Mouse (Mus musculus): ENCODE measurements at regions not wholly inside any gene's neighbourhood (a gene's known extent, or its start where the extent isn't known, plus 50 kb on each side); places are given as distances from the start of the nearest gene placed in this dataset.

DNA sequence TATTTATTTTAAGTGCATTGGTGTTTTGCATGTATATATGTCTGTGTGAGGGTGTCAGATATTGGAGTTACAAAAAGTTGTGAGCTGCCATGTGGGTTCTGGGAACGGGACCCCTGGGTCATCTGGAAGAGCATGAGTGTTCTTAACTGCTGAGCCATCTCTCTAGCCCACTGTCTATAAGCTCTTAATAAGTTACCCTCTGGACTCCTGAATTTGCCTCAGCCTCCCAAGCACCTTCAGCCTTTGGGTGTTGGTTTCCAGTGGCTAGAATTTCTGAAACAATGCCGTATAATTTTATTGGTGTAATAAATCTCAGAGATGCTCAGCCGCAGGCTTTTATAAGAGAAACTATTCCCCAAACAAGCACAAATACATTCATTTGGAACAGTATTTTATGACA is 75.0 kb downstream of the Nat3 start:
- no peaks in the 10 kb centered on the region for H3K4me1 ChIP-seq (ENCODE audit: control insufficient read depth, insufficient read depth, low read length)
- TF ChIP-seq CTCF (IDR thresholded peaks at IDR 0.05; ENCODE audit: extremely low read depth, insufficient read depth, low read length) (no peak), POLR2A (IDR thresholded peaks at IDR 0.05; ENCODE audit: extremely low read depth, insufficient read depth, low read length) (no peak)
- no peak overlapping the region for H3K27ac ChIP-seq (ENCODE audit: insufficient read depth, low read length)
- H3K4me3 ChIP-seq (ENCODE audit: insufficient read depth, low read length) = no peak overlapping the region

DNA sequence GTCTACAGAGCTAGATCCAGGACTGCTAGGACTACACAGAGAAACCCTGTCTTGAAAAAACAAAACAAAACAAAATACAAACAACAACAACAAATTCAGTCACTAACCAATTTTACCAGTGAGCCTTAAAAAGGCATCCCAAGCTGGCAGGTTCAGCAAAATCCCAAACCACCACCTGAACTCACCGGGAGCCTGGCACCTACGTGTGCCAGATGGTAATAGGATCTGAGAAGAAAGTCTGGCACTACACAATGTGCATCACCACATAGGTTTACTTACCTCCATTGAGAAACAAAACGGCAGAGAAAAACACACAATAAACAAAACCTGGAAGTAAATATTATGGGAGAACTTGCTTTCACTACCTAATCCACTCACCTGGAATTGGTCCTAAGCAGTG is 98.6 kb downstream of the Nat3 start:
- no peak overlapping the region for H3K27ac ChIP-seq (ENCODE audit: insufficient read depth, low read length)
- H3K4me3 ChIP-seq (ENCODE audit: insufficient read depth, low read length) = no peak overlapping the region
- TF ChIP-seq CTCF (IDR thresholded peaks at IDR 0.05; ENCODE audit: extremely low read depth, insufficient read depth, low read length) (no peak), POLR2A (IDR thresholded peaks at IDR 0.05; ENCODE audit: extremely low read depth, insufficient read depth, low read length) (no peak)
- no peaks in the 10 kb centered on the region for H3K4me1 ChIP-seq (ENCODE audit: control insufficient read depth, insufficient read depth, low read length)

DNA sequence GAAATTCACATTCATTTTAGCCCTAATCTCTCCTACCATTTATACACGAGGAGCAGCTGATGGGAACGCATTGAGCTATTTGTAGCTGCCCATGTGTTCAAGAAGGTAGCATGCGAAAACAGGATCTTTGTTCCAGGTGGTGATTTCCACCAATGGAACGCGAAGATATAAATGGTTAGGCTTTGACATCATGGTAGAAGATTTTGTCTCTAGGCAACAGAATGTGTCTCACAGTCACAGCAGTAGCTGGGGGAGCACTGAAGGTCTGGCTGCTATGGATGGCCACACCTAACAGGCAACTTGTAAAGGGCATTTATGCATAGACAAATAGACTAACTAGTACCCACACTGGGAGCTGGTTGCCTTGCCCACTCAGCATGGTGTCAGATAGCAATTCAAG is 108.0 kb downstream of the Nat3 start:
- H3K4me3 ChIP-seq (ENCODE audit: insufficient read depth, low read length) = no peak overlapping the region
- H3K4me1 ChIP-seq (ENCODE audit: control insufficient read depth, insufficient read depth, low read length) = peaks cover 7% of the 10 kb centered on the region; the same call in 1 of the 2 replicates
- H3K27ac ChIP-seq (ENCODE audit: insufficient read depth, low read length) = peak overlapping the region; percentile 79; the same call in 1 of the 2 replicates
- TF ChIP-seq POLR2A (IDR thresholded peaks at IDR 0.05; ENCODE audit: extremely low read depth, insufficient read depth, low read length) (peak; percentile 67; the same call in 1 of the 2 replicates), CTCF (IDR thresholded peaks at IDR 0.05; ENCODE audit: extremely low read depth, insufficient read depth, low read length) (no peak)

DNA sequence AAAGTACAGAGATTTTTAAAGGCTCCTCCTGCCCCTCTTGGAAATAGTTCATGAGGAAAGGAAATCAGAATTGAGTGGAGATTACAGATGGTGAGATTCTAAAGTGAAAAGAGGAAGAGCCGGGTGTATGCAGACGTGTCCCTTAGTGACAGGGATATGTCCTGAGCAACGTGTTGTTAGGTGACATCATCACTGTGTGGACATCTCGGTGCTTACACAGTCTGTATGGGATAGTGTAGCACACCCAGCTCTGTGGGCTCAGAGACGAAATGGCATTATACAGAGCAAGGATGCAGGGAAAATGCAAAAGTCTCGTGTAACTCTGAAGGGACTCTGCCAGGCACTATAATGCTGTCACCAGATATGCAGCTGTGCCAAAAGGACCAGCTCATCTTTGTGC is 108.6 kb downstream of the Nat3 start:
- Histone ChIP-seq H3K27ac (ENCODE audit: insufficient read depth, low read length) (peak overlapping the region; percentile 79; the same call in 1 of the 2 replicates), H3K4me1 (ENCODE audit: control insufficient read depth, insufficient read depth, low read length) (peaks cover 7% of the 10 kb centered on the region; the same call in 1 of the 2 replicates), H3K4me3 (ENCODE audit: insufficient read depth, low read length) (no peak overlapping the region)
- TF ChIP-seq CTCF (IDR thresholded peaks at IDR 0.05; ENCODE audit: extremely low read depth, insufficient read depth, low read length) = no peak
- no peak for TF ChIP-seq POLR2A (IDR thresholded peaks at IDR 0.05; ENCODE audit: extremely low read depth, insufficient read depth, low read length)

All from cortical plate, adult 2 months (tissue).